Mouse (Mus musculus) megakaryocyte, embryonic 14.5 days (primary cell): ENCODE results near the gene Cep72.

Experiments
- FLI1 ChIP-seq: IDR thresholded peaks from 2 replicates; pipeline ENCODE4 v1.6.1; 2012; ENCODE audit warnings: low read length, inconsistent platforms, mixed read lengths
- GATA1 ChIP-seq: IDR thresholded peaks from 3 replicates; pipeline ENCODE4 v1.6.1; 2012; ENCODE audit warnings: mixed read lengths, low read length, inconsistent platforms, borderline replicate concordance

DNA sequence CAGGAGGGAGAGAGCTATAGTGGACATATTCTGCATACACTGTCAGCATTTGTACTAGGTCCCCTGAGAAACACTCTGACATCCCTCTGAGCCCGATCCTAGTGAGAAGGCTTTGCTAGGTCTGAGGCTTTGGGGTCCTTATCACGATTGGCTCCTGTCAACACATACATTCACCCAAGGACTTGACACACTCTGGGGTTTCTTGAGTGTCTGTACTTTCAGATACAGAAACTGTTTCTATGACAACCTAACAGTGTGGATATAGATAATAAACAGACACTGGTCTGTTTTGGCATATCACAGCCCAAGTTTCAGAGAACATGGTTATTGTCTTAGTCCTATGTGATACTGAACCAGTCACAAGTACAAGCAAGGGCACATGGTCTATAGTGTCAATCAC, 71.3 kb downstream of the Cep72 start:
- TF ChIP-seq FLI1 (no peak), GATA1 (no peak)
